Mouse (Mus musculus): ENCODE measurements around the gene Tspan10. TPM values are rescaled to one million over a fixed set of nuclear protein-coding genes. Genes with fewer than 3 reads are reported as not detected.
A peak's percentile ranks its signal among the peaks of the same experiment; 100 is the strongest.

Tspan10 gene
- total and polyA plus RNA-seq, 3 experiments, result 0.29 to 0.65 TPM; not detected in 1

- Histone ChIP-seq H3K4me1 (ENCODE audit: control insufficient read depth in 1 of 2, insufficient read depth in 2 of 2, low read length in 2 of 2) (peaks cover 10 to 20% of the 10 kb centered on the region in 2 experiments; a peak in 3 of 4 replicates), H3K79me2 (ENCODE audit: control insufficient read depth, insufficient read depth, low read length, poor library complexity) (peaks cover 2% of the 10 kb centered on the region), H3K9ac (ENCODE audit: control insufficient read depth, low read depth, low read length, poor library complexity, severe bottlenecking) (no peak overlapping the region), H3K36me3 (ENCODE audit: control insufficient read depth in 1 of 2, insufficient read depth in 2 of 2, low read length in 2 of 2) (peaks cover 27 to 47% of the 10 kb centered on the region in 2 experiments), H3K9me3 (replicated peaks; ENCODE audit: insufficient read depth, low read length) (no peaks in the 10 kb centered on the region), H3K4me3 (ENCODE audit: control insufficient read depth in 1 of 2, insufficient read depth in 1 of 2, low read depth in 2 of 2, low read length in 2 of 2) (no peak overlapping the region), H3K27me3 (ENCODE audit: control insufficient read depth in 1 of 2, insufficient read depth in 2 of 2, low read length in 2 of 2) (no peaks in the 10 kb centered on the region), H3K27ac (ENCODE audit: control insufficient read depth, low read depth, low read length) (peak overlapping the region; percentile 40)
- TF ChIP-seq POLR2A (IDR thresholded peaks at IDR 0.05; ENCODE audit: control insufficient read depth in 1 of 2, insufficient read depth in 1 of 2, low read depth in 1 of 2, low read length in 2 of 2, poor library complexity in 1 of 2) (no peak), TBP (IDR thresholded peaks at IDR 0.05; ENCODE audit: low read depth, low read length) (no peak), MYC (IDR thresholded peaks at IDR 0.05; ENCODE audit: low read depth, low read length) (no peak), EP300 (IDR thresholded peaks at IDR 0.05; ENCODE audit: low read depth in 1 of 2, low read length in 2 of 2) (peak; percentile 30 to 60; a peak in 3 of 4 replicates), MEF2A (IDR thresholded peaks at IDR 0.05; ENCODE audit: extremely low read depth, insufficient replicate concordance, low read depth, low read length, poor library complexity, severe bottlenecking) (no peak), SIN3A (IDR thresholded peaks at IDR 0.05; ENCODE audit: low read length) (no peak), RAD21 (IDR thresholded peaks at IDR 0.05; ENCODE audit: low read depth, low read length) (no peak), CTCF (IDR thresholded peaks at IDR 0.05 in 2 of 3, conservative IDR thresholded peaks at IDR 0.05 in 1 of 3; ENCODE audit: control insufficient read depth in 1 of 3, insufficient read depth in 1 of 3, low read depth in 2 of 3, low read length in 3 of 3, poor library complexity in 1 of 3, severe bottlenecking in 1 of 3) (no peak), TAL1 (IDR thresholded peaks at IDR 0.05; ENCODE audit: low read length) (peak; percentile 64), ZNF384 (IDR thresholded peaks at IDR 0.05; ENCODE audit: low read depth, low read length) (no peak), GATA1 (IDR thresholded peaks at IDR 0.05; ENCODE audit: low read depth, low read length) (peak; percentile 37; the same call in 1 of the 2 replicates), USF2 (IDR thresholded peaks at IDR 0.05; ENCODE audit: borderline replicate concordance in 1 of 2, insufficient read depth in 1 of 2, low read depth in 1 of 2, low read length in 2 of 2) (no peak), POLR2AphosphoS2 (IDR thresholded peaks at IDR 0.05; ENCODE audit: low read length) (no peak), NELFE (IDR thresholded peaks at IDR 0.05; ENCODE audit: low read depth, low read length) (no peak), JUND (IDR thresholded peaks at IDR 0.05; ENCODE audit: low read depth, low read length) (no peak), TCF12 (IDR thresholded peaks at IDR 0.05; ENCODE audit: low read depth, low read length) (peak; percentile 37; the same call in 1 of the 2 replicates)
- DNase-seq (ENCODE audit: low read depth, low spot score), result peak; percentile 51
Observed at GRCm38 (mm10) chr11:120399319-120399718, 43.1 kb upstream of the Tspan10 start.

- H3K4me1 ChIP-seq (ENCODE audit: control insufficient read depth in 1 of 2, insufficient read depth in 2 of 2, low read length in 2 of 2), result peaks cover 27 to 36% of the 10 kb centered on the region in 2 experiments
- TF ChIP-seq TCF12 (IDR thresholded peaks at IDR 0.05; ENCODE audit: low read depth, low read length) (peak; percentile 65), BHLHE40 (IDR thresholded peaks at IDR 0.05; ENCODE audit: borderline replicate concordance, low read depth, low read length) (no peak; the same call in 1 of the 2 replicates), POLR2A (IDR thresholded peaks at IDR 0.05; ENCODE audit: control insufficient read depth in 1 of 2, insufficient read depth in 1 of 2, low read depth in 1 of 2, low read length in 2 of 2, poor library complexity in 1 of 2) (no peak), ZNF384 (IDR thresholded peaks at IDR 0.05; ENCODE audit: low read depth, low read length) (peak; percentile 100), MYB (IDR thresholded peaks at IDR 0.05; ENCODE audit: low read depth, low read length) (peak; percentile 63; the same call in 1 of the 2 replicates), UBTF (IDR thresholded peaks at IDR 0.05; ENCODE audit: borderline replicate concordance, insufficient read depth, low read depth, low read length) (no peak), ELF1 (IDR thresholded peaks at IDR 0.05; ENCODE audit: low read depth, low read length) (no peak), TBP (IDR thresholded peaks at IDR 0.05; ENCODE audit: low read depth, low read length) (peak; percentile 52; the same call in 1 of the 2 replicates), NRF1 (IDR thresholded peaks at IDR 0.05; ENCODE audit: insufficient read depth, low read depth, low read length, poor library complexity, severe bottlenecking) (no peak), USF2 (IDR thresholded peaks at IDR 0.05; ENCODE audit: borderline replicate concordance in 1 of 2, insufficient read depth in 1 of 2, low read depth in 1 of 2, low read length in 2 of 2) (no peak), GABPA (IDR thresholded peaks at IDR 0.05; ENCODE audit: low read depth, low read length) (no peak), SMC3 (IDR thresholded peaks at IDR 0.05; ENCODE audit: low read depth, low read length) (no peak), MEF2A (IDR thresholded peaks at IDR 0.05; ENCODE audit: extremely low read depth, insufficient replicate concordance, low read depth, low read length, poor library complexity, severe bottlenecking) (no peak), USF1 (IDR thresholded peaks at IDR 0.05; ENCODE audit: low read depth, low read length) (peak; percentile 19; the same call in 1 of the 2 replicates), MAFK (IDR thresholded peaks at IDR 0.05; ENCODE audit: borderline replicate concordance, low read depth, low read length) (no peak), POLR2AphosphoS2 (IDR thresholded peaks at IDR 0.05; ENCODE audit: low read length) (no peak), ZMIZ1 (IDR thresholded peaks at IDR 0.05; ENCODE audit: low read depth, low read length) (no peak), KAT2A (conservative IDR thresholded peaks at IDR 0.05; ENCODE audit: low read depth, low read length) (no peak), ZC3H11A (IDR thresholded peaks at IDR 0.05; ENCODE audit: low read depth, low read length) (no peak), SIN3A (IDR thresholded peaks at IDR 0.05; ENCODE audit: low read length) (peak; percentile 96), MXI1 (IDR thresholded peaks at IDR 0.05; ENCODE audit: low read depth, low read length) (peak; percentile 98)
Observed at GRCm38 (mm10) chr11:120404814-120405213, 37.6 kb upstream of the Tspan10 start.

More at GRCm38 (mm10) chr11:120404814-120405213, 37.6 kb upstream of the Tspan10 start:
- Histone ChIP-seq H3K27ac (ENCODE audit: control insufficient read depth, low read depth, low read length) (peak overlapping the region; percentile 88), H3K4me3 (ENCODE audit: control insufficient read depth in 1 of 2, insufficient read depth in 1 of 2, low read depth in 2 of 2, low read length in 2 of 2) (no peak overlapping the region), H3K79me2 (ENCODE audit: control insufficient read depth, insufficient read depth, low read length, poor library complexity) (no peaks in the 10 kb centered on the region; the same call in none of the 2 replicates), H3K36me3 (ENCODE audit: control insufficient read depth in 1 of 2, insufficient read depth in 2 of 2, low read length in 2 of 2) (peaks cover 33 to 46% of the 10 kb centered on the region in 2 experiments), H3K27me3 (ENCODE audit: control insufficient read depth in 1 of 2, insufficient read depth in 2 of 2, low read length in 2 of 2) (no peaks in the 10 kb centered on the region), H3K9ac (ENCODE audit: control insufficient read depth, low read depth, low read length, poor library complexity, severe bottlenecking) (peak overlapping the region; percentile 28), H3K9me3 (replicated peaks; ENCODE audit: insufficient read depth, low read length) (no peaks in the 10 kb centered on the region)
- DNase-seq (ENCODE audit: low read depth, low spot score), result peak; percentile 93

Measured in MEL (cell line).